Mouse (Mus musculus) kidney, embryonic 16.5 days (tissue): ENCODE results near the gene Tns1. TPM values are rescaled to one million over a fixed set of nuclear protein-coding genes. Genes with fewer than 3 reads are reported as not detected.

ENCODE experiments used
- ATAC-seq: fragments of 200-750 bp; cut with Nextera tagmentation; 2 replicates; pipeline ENCODE4 v1.8.0; 2017; ENCODE audit warnings: moderate TSS enrichment; ENCODE audit not compliant: low FRiP score, low TSS enrichment
- H3K27ac ChIP-seq: fragments of 300-500 bp; sonication (generic); 2 replicates; pipeline ENCODE4 v1.5.1; 2014; ENCODE audit warnings: low read length
- H3K27me3 ChIP-seq: fragments of 300-500 bp; sonication (generic); 2 replicates; pipeline ENCODE4 v1.6.1; 2014; ENCODE audit warnings: low read length, control low read depth, mixed read lengths; ENCODE audit not compliant: insufficient read depth
- H3K36me3 ChIP-seq: fragments of 300-500 bp; sonication (generic); 2 replicates; pipeline ENCODE4 v1.6.1; 2014; ENCODE audit warnings: low read length, control low read depth, mixed read lengths; ENCODE audit not compliant: insufficient read depth
- H3K4me1 ChIP-seq: fragments of 300-500 bp; sonication (generic); 2 replicates; pipeline ENCODE4 v1.6.1; 2014; ENCODE audit warnings: low read length, control low read depth, mixed read lengths; ENCODE audit not compliant: insufficient read depth
- H3K4me2 ChIP-seq: fragments of 300-500 bp; sonication (generic); replicated peaks from 2 replicates; pipeline ENCODE4 v1.6.1; 2014; ENCODE audit warnings: low read depth, low read length
- H3K4me3 ChIP-seq: fragments of 300-500 bp; sonication (generic); 2 replicates; pipeline ENCODE4 v1.5.1; 2014; ENCODE audit warnings: mild to moderate bottlenecking, low read length
- H3K9ac ChIP-seq: fragments of 300-500 bp; sonication (generic); replicated peaks from 2 replicates; pipeline ENCODE4 v1.6.1; 2014; ENCODE audit warnings: low read length
- H3K9me3 ChIP-seq: fragments of 300-500 bp; sonication (generic); 2 replicates; pipeline ENCODE4 v1.6.1; 2016; ENCODE audit warnings: low read length, control low read depth
- WGBS: fragments of 180-500 bp; shearing (Covaris S2); extraction: QIAGEN DNeasy Blood & Tissue Kit; methylation state at CpG from one replicate; pipeline ENCODE4 v1.1.7; 2014; 5-methylcytosine and 5-hydroxymethylcytosine counted together
- polyA plus RNA-seq: library from polyadenylated mRNA; unstranded; fragments of >200 nt; fragmentation: Nextera tagmentation; extraction: Ambion mirVana; gene quantifications from 2 replicates; pipeline ENCODE4 v1.2.1, GENCODE M21; 2015

Gene Tns1
- polyA plus RNA-seq, 1 experiment from 2014 or later: 77.3 TPM

- H3K4me1 ChIP-seq: peaks cover 34% of the 10 kb centered on the region
- H3K27ac ChIP-seq: peak overlapping the region; percentile 71
- H3K27me3 ChIP-seq: no peaks in the 10 kb centered on the region
- H3K36me3 ChIP-seq: no peaks in the 10 kb centered on the region
- WGBS: 57% methylated on average over 6 of the region's 6 CpGs
- H3K4me3 ChIP-seq: no peak overlapping the region
- no peak overlapping the region for H3K4me2 ChIP-seq
- peak overlapping the region; percentile 24; the same call in 1 of the 2 replicates for H3K9ac ChIP-seq
- no peak for ATAC-seq
- H3K9me3 ChIP-seq: no peaks in the 10 kb centered on the region
Observed at GRCm38 (mm10) chr1:74084065-74084705, 40.1 kb downstream of the Tns1 start.

- H3K27me3 ChIP-seq: no peaks in the 10 kb centered on the region
- no peaks in the 10 kb centered on the region for H3K9me3 ChIP-seq
- ATAC-seq: peak; percentile 40
- H3K9ac ChIP-seq: no peak overlapping the region; the same call in 1 of the 2 replicates
- WGBS: 13% methylated on average over 6 of the region's 6 CpGs
- H3K4me2 ChIP-seq: no peak overlapping the region
- peaks cover 34% of the 10 kb centered on the region for H3K4me1 ChIP-seq
- H3K36me3 ChIP-seq: no peaks in the 10 kb centered on the region
- peak overlapping the region; percentile 71 for H3K27ac ChIP-seq
- H3K4me3 ChIP-seq: no peak overlapping the region
Observed at GRCm38 (mm10) chr1:74082841-74083463, 41.3 kb downstream of the Tns1 start.

GRCm38 (mm10) chr1:74081573-74081989, 42.7 kb downstream of the Tns1 start:
- no peaks in the 10 kb centered on the region for H3K27me3 ChIP-seq
- H3K4me1 ChIP-seq: peaks cover 34% of the 10 kb centered on the region
- peak overlapping the region; percentile 71 for H3K27ac ChIP-seq
- no peaks in the 10 kb centered on the region for H3K9me3 ChIP-seq
- no peak for ATAC-seq
- 22% methylated on average over 2 of the region's 2 CpGs for WGBS
- no peak overlapping the region for H3K4me2 ChIP-seq
- no peak overlapping the region for H3K4me3 ChIP-seq
- H3K36me3 ChIP-seq: no peaks in the 10 kb centered on the region
- no peak overlapping the region for H3K9ac ChIP-seq

GRCm38 (mm10) chr1:74077353-74077752, 46.9 kb downstream of the Tns1 start:
- ATAC-seq: 0 out of 2 replicates have a peak, but pooled peaks have one; percentile 11

GRCm38 (mm10) chr1:74076230-74076629, 48.0 kb downstream of the Tns1 start:
- Histone ChIP-seq H3K4me1 (peaks cover under 1% of the 10 kb centered on the region), H3K4me3 (no peak overlapping the region), H3K9me3 (no peaks in the 10 kb centered on the region), H3K4me2 (no peak overlapping the region), H3K27ac (no peak overlapping the region), H3K36me3 (no peaks in the 10 kb centered on the region), H3K27me3 (no peaks in the 10 kb centered on the region), H3K9ac (no peak overlapping the region)
- WGBS: 75% methylated on average over 4 of the region's 4 CpGs
- no peak for ATAC-seq

More at GRCm38 (mm10) chr1:74077353-74077752, 46.9 kb downstream of the Tns1 start:
- Histone ChIP-seq H3K4me1 (peaks cover 12% of the 10 kb centered on the region), H3K9me3 (no peaks in the 10 kb centered on the region), H3K27ac (no peak overlapping the region), H3K9ac (no peak overlapping the region), H3K4me2 (no peak overlapping the region), H3K36me3 (no peaks in the 10 kb centered on the region), H3K4me3 (no peak overlapping the region), H3K27me3 (no peaks in the 10 kb centered on the region)
- 2% methylated on average over 2 of the region's 2 CpGs for WGBS

- WGBS: 83% methylated on average over 7 of the region's 7 CpGs
- peak overlapping the region; percentile 40; the same call in 1 of the 2 replicates for H3K27ac ChIP-seq
- H3K4me2 ChIP-seq: no peak overlapping the region
- H3K9ac ChIP-seq: no peak overlapping the region
- H3K27me3 ChIP-seq: no peaks in the 10 kb centered on the region
- H3K4me1 ChIP-seq: peaks cover 4% of the 10 kb centered on the region
- H3K9me3 ChIP-seq: no peaks in the 10 kb centered on the region
- H3K4me3 ChIP-seq: no peak overlapping the region
- H3K36me3 ChIP-seq: no peaks in the 10 kb centered on the region
- ATAC-seq: no peak
Observed at GRCm38 (mm10) chr1:74074693-74075485, 49.4 kb downstream of the Tns1 start.

GRCm38 (mm10) chr1:74073791-74074190, 50.5 kb downstream of the Tns1 start:
- Histone ChIP-seq H3K27me3 (no peaks in the 10 kb centered on the region), H3K4me3 (no peak overlapping the region), H3K27ac (no peak overlapping the region), H3K9ac (no peak overlapping the region), H3K4me1 (peaks cover 14% of the 10 kb centered on the region), H3K4me2 (no peak overlapping the region), H3K36me3 (no peaks in the 10 kb centered on the region), H3K9me3 (no peaks in the 10 kb centered on the region)
- 68% methylated on average over 6 of the region's 6 CpGs for WGBS
- no peak for ATAC-seq

- Histone ChIP-seq H3K36me3 (no peaks in the 10 kb centered on the region), H3K4me2 (no peak overlapping the region), H3K4me3 (no peak overlapping the region), H3K4me1 (peaks cover 29% of the 10 kb centered on the region), H3K27ac (no peak overlapping the region), H3K9me3 (no peaks in the 10 kb centered on the region), H3K9ac (no peak overlapping the region), H3K27me3 (no peaks in the 10 kb centered on the region)
- WGBS: 85% methylated on average over 4 of the region's 4 CpGs
- ATAC-seq: no peak
Observed at GRCm38 (mm10) chr1:74070745-74071144, 53.5 kb downstream of the Tns1 start.

- no peaks in the 10 kb centered on the region for H3K9me3 ChIP-seq
- no peak overlapping the region for H3K4me3 ChIP-seq
- H3K4me2 ChIP-seq: no peak overlapping the region
- 74% methylated on average over 7 of the region's 7 CpGs for WGBS
- H3K27ac ChIP-seq: no peak overlapping the region
- H3K36me3 ChIP-seq: no peaks in the 10 kb centered on the region
- 0 out of 2 replicates have a peak, but pooled peaks have one; percentile 9 for ATAC-seq
- H3K4me1 ChIP-seq: peaks cover 29% of the 10 kb centered on the region
- no peaks in the 10 kb centered on the region for H3K27me3 ChIP-seq
- no peak overlapping the region for H3K9ac ChIP-seq
Observed at GRCm38 (mm10) chr1:74070001-74070551, 54.2 kb downstream of the Tns1 start.
